Mouse (Mus musculus): Measurements from ENCODE around the gene 2810004N23Rik.
"Not testable (repeated sequence)": the region's sequence is repeated elsewhere in the genome, so short reads cannot be mapped to it uniquely, and the experiment has no call there.

DNA sequence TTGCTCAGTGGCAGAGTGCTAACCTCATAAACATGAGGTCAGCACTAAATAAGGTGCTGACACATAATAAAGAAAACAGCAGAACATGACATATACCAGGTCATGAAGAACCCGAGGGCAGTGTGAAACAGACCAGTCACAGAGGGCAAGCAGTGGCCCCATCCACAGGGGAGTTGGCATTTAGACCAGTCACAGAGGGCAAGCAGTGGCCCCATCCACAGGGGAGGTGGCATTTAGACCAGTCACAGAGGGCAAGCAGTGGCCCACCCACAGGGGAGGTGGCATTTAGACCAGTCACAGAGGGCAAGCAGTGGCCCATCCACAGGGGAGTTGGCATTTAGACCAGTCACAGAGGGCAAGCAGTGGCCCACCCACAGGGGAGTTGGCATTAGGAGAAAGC lies 20.0 kb downstream of the 2810004N23Rik start:
- not testable (repeated sequence) for TF ChIP-seq CTCF (IDR thresholded peaks at IDR 0.05; ENCODE audit: borderline replicate concordance, insufficient read depth, low read depth, low read length); POLR2A (IDR thresholded peaks at IDR 0.05; ENCODE audit: borderline replicate concordance, insufficient read depth, low read length)

All from cerebellum, adult 2 months (tissue).